Mouse (Mus musculus): ENCODE results near the gene Acp7. TPM values are rescaled to one million over a fixed set of nuclear protein-coding genes. Genes with fewer than 3 reads are reported as not detected.
A peak's percentile ranks its signal among the peaks of the same experiment; 100 is the strongest.
"Not testable (repeated sequence)": the region's sequence is repeated elsewhere in the genome, so short reads cannot be mapped to it uniquely, and the experiment has no call there.

Gene Acp7
- 0.90 and 1.4 TPM in 2 replicates for polyA plus RNA-seq (2012; rRNA removed)

DNA sequence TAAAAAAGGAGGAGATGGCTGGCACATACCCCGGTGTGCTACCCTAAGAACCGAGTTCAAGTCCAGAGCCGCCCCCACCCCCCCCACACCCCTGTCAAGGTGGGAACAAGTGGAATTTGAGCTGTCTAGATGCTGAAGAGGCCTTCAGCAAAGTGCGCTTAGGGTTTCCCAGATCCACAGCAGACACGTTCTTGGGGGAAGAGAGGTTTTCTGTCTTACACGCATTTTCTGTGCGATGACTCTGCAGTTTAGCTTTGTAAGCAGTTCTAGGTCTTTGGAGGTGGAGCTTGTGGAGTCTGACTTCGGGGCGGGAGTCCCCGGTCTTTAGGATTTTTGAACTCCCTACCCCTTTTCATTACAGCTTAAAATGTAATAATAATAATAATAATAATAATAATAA, at the start of gene Acp7:
Gene Acp7 (minus strand): TSS at position 260 of the 400 bp plus-strand sequence.
- Histone ChIP-seq H3K27ac (ENCODE audit: insufficient read depth, low read length) (no peak within 1 kb of the TSS), H3K27me3 (ENCODE audit: control insufficient read depth, insufficient read depth, low read length) (no peaks in the 10 kb centered on the region; the same call in 1 of the 2 replicates), H3K4me3 (replicated peaks; ENCODE audit: insufficient read depth, low read depth, low read length) (no peak within 1 kb of the TSS), H3K4me1 (ENCODE audit: control insufficient read depth, insufficient read depth, low read length) (peaks cover 2% of the 10 kb centered on the region; the same call in 1 of the 2 replicates)
- DNase-seq, result no peak
- 43% methylated on average over 10 of the region's 10 CpGs for WGBS
- no peak for TF ChIP-seq CTCF (IDR thresholded peaks at IDR 0.05; ENCODE audit: borderline replicate concordance, insufficient read depth, low read depth, low read length)
- no peak for TF ChIP-seq POLR2A (IDR thresholded peaks at IDR 0.05; ENCODE audit: borderline replicate concordance, insufficient read depth, low read length)

DNA sequence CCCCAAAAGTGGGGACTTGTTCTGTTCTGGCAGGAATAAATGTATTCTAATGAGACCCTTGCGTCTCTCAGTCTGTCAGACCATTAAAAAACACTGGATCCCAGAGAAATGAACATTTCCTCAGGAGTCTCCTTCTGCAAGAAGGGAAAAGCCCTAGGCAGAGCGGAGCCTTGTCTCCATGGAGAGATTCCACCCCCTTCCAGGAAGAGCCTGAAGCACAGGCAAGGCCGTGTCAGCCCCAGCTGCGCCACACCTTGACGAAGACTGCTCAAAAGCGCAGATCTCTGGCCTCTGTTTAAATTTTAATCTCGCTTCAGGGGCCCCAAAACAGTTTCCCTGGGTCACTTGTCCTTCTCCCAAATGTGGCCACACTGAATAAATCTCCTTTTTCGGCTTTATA, 46.5 kb upstream of the Acp7 start:
- no peaks in the 10 kb centered on the region for H3K27me3 ChIP-seq (ENCODE audit: control insufficient read depth, insufficient read depth, low read length)
- H3K27ac ChIP-seq (ENCODE audit: insufficient read depth, low read length), result no peak overlapping the region
- TF ChIP-seq POLR2A (IDR thresholded peaks at IDR 0.05; ENCODE audit: borderline replicate concordance, insufficient read depth, low read length) (no peak), CTCF (IDR thresholded peaks at IDR 0.05; ENCODE audit: borderline replicate concordance, insufficient read depth, low read depth, low read length) (no peak)
- H3K4me3 ChIP-seq (replicated peaks; ENCODE audit: insufficient read depth, low read depth, low read length), result no peak overlapping the region
- no peaks in the 10 kb centered on the region for H3K4me1 ChIP-seq (ENCODE audit: control insufficient read depth, insufficient read depth, low read length)
- WGBS, result 87% methylated on average over 8 of the region's 8 CpGs
- no peak for DNase-seq

DNA sequence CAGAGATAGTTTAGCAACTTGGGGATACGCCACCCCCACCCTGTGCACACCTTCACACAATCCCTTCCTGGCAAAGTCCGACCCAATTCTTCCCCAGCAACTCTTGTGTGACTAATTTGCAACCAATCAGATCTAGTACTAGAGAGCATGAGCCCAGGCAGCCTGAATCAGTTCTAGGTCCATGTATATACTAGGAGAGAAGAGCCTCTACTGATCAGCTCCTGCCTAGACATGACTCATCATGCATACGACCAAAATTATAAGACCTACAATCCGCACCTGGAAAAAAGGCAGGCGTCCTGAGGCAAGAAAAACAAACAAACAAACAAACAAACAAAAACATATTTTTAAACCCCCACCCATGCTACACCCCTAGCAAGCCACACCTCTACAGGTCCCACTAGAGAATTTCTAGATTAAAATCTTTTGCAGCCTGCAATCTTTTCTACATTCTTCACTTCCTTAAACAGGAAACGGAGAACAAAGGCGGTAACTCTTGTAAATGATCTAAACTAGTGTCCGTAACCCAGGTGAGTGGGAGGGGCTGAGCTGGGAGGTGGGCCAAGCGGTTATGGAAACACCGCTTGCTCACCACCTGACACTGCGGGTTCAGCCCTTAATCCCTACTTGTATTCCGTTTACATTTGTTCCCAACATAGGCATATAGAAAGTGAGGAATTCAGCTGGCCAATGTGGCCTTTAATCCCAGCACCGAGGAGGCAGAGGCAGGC, 45.8 kb upstream of the Acp7 start:
- H3K4me3 ChIP-seq (replicated peaks; ENCODE audit: insufficient read depth, low read depth, low read length), result no peak overlapping the region
- 84% methylated on average over 13 of the region's 13 CpGs for WGBS

DNA sequence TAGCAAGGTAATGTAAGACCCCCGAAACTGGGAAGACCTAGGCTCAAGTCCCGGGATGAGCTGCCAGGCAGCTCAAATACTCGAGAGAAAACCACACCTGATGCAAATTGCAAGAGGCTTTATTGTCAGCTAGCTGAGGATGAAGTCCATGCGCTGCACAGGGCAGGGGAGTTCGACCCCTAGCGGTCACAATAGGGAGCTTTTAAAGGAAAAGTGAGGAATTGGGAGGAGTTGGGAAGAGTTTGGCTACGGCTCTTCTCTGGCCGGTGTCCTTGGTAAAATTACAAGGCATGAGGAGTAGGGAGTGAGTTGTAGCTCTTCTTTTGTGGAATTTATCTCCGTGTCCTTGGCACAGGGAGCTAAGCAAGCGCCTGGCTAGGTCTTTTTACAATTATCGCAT, 44.6 kb upstream of the Acp7 start:
- DNase-seq, result no peak
- TF ChIP-seq CTCF (IDR thresholded peaks at IDR 0.05; ENCODE audit: borderline replicate concordance, insufficient read depth, low read depth, low read length) (peak; percentile 16; the same call in 1 of the 2 replicates), POLR2A (IDR thresholded peaks at IDR 0.05; ENCODE audit: borderline replicate concordance, insufficient read depth, low read length) (no peak)
- H3K4me3 ChIP-seq (replicated peaks; ENCODE audit: insufficient read depth, low read depth, low read length), result no peak overlapping the region
- H3K27ac ChIP-seq (ENCODE audit: insufficient read depth, low read length), result no peak overlapping the region
- 36% methylated on average over 11 of the region's 11 CpGs for WGBS
- H3K27me3 ChIP-seq (ENCODE audit: control insufficient read depth, insufficient read depth, low read length), result no peaks in the 10 kb centered on the region; the same call in 1 of the 2 replicates
- H3K4me1 ChIP-seq (ENCODE audit: control insufficient read depth, insufficient read depth, low read length), result no peaks in the 10 kb centered on the region

More for the DNA sequence above, 45.8 kb upstream of the Acp7 start:
- H3K27ac ChIP-seq (ENCODE audit: insufficient read depth, low read length), result no peak overlapping the region
- H3K27me3 ChIP-seq (ENCODE audit: control insufficient read depth, insufficient read depth, low read length), result no peaks in the 10 kb centered on the region
- no peak for TF ChIP-seq CTCF (IDR thresholded peaks at IDR 0.05; ENCODE audit: borderline replicate concordance, insufficient read depth, low read depth, low read length)
- no peak for TF ChIP-seq POLR2A (IDR thresholded peaks at IDR 0.05; ENCODE audit: borderline replicate concordance, insufficient read depth, low read length)
- DNase-seq, result no peak
- no peaks in the 10 kb centered on the region for H3K4me1 ChIP-seq (ENCODE audit: control insufficient read depth, insufficient read depth, low read length)

DNA sequence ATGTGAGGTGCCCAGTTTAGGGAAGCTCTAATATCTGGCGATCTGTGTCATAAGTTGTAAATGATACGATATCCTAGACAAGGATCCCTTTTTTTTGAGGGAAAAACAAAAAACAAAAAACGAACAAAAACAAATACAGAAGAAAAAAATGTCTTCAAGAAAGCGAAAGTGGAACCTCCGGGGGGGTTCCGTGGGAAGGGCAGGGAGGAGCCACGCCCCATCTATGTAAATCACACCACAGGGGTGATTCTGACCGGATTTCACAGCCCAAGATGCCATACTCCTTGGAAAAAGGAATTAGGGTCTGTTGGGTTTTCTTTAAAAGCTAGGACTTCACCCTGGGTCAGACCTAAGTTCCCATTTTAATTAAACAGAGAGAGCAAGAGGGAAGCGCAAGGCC, 43.9 kb upstream of the Acp7 start:
- TF ChIP-seq CTCF (IDR thresholded peaks at IDR 0.05; ENCODE audit: borderline replicate concordance, insufficient read depth, low read depth, low read length) (no peak), POLR2A (IDR thresholded peaks at IDR 0.05; ENCODE audit: borderline replicate concordance, insufficient read depth, low read length) (no peak)
- H3K27ac ChIP-seq (ENCODE audit: insufficient read depth, low read length), result no peak overlapping the region
- 74% methylated on average over 9 of the region's 9 CpGs for WGBS
- no peak for DNase-seq
- H3K27me3 ChIP-seq (ENCODE audit: control insufficient read depth, insufficient read depth, low read length), result no peaks in the 10 kb centered on the region; the same call in 1 of the 2 replicates
- H3K4me1 ChIP-seq (ENCODE audit: control insufficient read depth, insufficient read depth, low read length), result no peaks in the 10 kb centered on the region
- H3K4me3 ChIP-seq (replicated peaks; ENCODE audit: insufficient read depth, low read depth, low read length), result no peak overlapping the region

DNA sequence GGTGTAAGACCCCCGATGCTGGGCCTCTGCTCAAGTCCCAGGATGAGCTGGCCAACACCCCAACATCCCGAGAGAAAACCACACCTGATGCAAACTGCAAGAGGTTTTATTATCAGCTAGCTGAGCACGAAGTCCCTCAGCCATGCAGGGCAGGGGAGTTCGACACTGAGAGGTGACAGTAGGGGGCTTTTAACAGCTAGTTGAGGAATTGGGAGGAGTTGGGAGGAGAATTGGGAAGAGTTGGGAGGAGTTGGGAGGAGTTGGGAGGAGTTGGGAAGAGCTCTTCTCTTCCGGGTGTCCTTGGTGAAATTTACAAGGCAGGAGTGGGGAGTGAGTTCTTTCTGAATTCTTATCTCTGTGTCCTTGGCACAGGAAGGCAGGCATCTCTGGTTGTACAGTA, 41.7 kb upstream of the Acp7 start:
- not testable (repeated sequence) for H3K4me3 ChIP-seq (replicated peaks; ENCODE audit: insufficient read depth, low read depth, low read length); H3K27me3 ChIP-seq (ENCODE audit: control insufficient read depth, insufficient read depth, low read length); H3K4me1 ChIP-seq (ENCODE audit: control insufficient read depth, insufficient read depth, low read length); DNase-seq; H3K27ac ChIP-seq (ENCODE audit: insufficient read depth, low read length)
- 59% methylated on average over 5 of the region's 5 CpGs for WGBS

DNA sequence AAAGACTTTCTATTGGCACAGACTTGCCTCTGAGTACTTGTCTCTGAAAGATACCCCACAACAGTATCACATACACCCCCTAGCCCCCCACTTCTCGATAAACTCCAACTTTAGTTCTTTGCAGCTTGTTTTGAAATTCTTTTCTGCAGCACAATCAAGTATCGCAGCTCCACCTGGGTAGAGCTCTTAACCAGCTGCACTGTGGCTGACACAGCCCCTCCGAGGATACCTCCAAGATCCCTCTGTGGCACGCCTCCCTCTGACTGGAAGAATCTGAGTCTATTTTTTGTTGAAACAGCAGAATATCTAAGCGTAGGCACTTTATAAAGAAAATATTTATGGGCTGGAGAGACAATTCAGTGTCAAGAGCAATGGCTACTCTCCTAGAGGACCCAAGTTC, 41.1 kb upstream of the Acp7 start:
- no peaks in the 10 kb centered on the region; the same call in 1 of the 2 replicates for H3K27me3 ChIP-seq (ENCODE audit: control insufficient read depth, insufficient read depth, low read length)
- H3K4me1 ChIP-seq (ENCODE audit: control insufficient read depth, insufficient read depth, low read length), result no peaks in the 10 kb centered on the region
- 88% methylated on average over 5 of the region's 5 CpGs for WGBS
- no peak overlapping the region for H3K4me3 ChIP-seq (replicated peaks; ENCODE audit: insufficient read depth, low read depth, low read length)
- TF ChIP-seq CTCF (IDR thresholded peaks at IDR 0.05; ENCODE audit: borderline replicate concordance, insufficient read depth, low read depth, low read length) (no peak), POLR2A (IDR thresholded peaks at IDR 0.05; ENCODE audit: borderline replicate concordance, insufficient read depth, low read length) (no peak)
- DNase-seq, result no peak
- no peak overlapping the region for H3K27ac ChIP-seq (ENCODE audit: insufficient read depth, low read length)

DNA sequence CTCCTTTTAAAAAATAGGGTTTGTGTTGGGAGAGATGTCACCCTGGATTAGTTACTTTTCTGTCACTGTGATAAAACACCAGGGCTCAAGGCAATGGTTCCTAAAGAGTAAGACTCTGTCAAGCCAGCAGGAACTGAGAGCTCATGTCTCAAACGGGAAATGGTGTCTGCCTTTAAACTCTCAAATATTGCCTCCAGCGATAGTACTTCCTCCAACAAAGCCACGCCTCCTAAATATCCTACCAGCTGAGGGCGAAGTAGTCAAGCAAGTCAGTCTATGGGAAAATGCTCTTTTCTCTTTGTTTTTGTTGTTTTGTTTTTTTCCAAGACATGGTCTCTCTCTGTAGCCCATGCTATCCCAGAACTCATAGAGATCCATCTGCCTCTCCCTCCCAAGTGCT, 40.0 kb upstream of the Acp7 start:
- TF ChIP-seq POLR2A (IDR thresholded peaks at IDR 0.05; ENCODE audit: borderline replicate concordance, insufficient read depth, low read length), result no peak
- TF ChIP-seq CTCF (IDR thresholded peaks at IDR 0.05; ENCODE audit: borderline replicate concordance, insufficient read depth, low read depth, low read length), result no peak
- H3K27me3 ChIP-seq (ENCODE audit: control insufficient read depth, insufficient read depth, low read length), result no peaks in the 10 kb centered on the region; the same call in 1 of the 2 replicates
- H3K4me1 ChIP-seq (ENCODE audit: control insufficient read depth, insufficient read depth, low read length), result no peaks in the 10 kb centered on the region
- no peak overlapping the region for H3K27ac ChIP-seq (ENCODE audit: insufficient read depth, low read length)
- DNase-seq, result no peak
- no peak overlapping the region for H3K4me3 ChIP-seq (replicated peaks; ENCODE audit: insufficient read depth, low read depth, low read length)
- 71% methylated on average over 4 of the region's 4 CpGs for WGBS
